Mouse (Mus musculus): ENCODE data around the gene Zfp512b. TPM values are rescaled to one million over a fixed set of nuclear protein-coding genes. Genes with fewer than 3 reads are reported as not detected.
A peak's percentile ranks its signal among the peaks of the same experiment; 100 is the strongest.

The Zfp512b gene
- total RNA-seq, 2 experiments from 2014 or later, result 9.7 to 10.8 TPM

DNA sequence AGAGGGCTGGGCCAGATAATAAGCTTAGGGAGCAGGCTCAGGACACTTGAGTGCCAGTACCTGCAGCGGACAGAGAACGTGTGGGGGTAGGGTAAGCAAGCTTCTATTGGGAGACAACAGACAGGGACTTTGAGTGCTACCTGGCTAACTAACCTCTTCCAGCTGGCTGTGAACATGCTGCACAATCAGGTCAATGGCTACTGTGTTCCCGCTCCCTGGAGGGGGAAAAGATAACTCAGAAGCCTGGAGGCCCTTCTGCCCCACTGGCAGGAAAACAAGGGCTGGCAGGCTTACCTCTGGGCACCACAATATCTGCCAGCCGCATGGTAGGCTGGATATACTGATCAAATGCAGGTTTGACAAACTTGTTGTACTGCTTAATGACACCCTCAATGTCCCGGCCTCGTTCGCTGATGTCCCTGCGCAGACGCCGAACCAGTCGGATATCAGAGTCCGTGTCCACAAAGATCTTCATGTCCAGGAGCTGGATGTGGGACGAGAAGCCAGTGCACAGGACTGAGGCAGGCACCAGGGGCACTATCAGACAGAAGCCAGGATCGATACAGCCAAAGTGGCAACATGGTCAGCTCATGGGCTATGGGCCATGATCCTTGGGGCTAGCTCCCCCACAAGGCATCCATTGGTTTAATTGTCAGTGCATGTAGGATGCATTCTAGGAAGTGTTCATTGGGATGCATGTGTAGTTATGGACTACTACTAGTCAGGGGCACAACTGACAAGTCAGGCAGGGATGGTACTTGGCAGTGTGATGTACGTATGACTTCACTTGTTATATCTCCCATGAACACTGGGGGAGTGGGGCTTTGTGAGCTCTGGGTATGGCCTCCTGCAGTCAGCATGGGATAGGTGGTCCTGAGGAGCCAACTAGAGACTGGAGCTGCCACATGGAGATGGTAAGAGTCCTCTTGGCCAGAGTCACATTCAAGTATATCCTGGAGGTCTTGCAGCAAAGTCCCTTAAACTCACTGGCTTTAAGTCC lies 19.4 kb downstream of the Zfp512b start:
- DNase-seq, result peak; percentile 53 to 75

DNA sequence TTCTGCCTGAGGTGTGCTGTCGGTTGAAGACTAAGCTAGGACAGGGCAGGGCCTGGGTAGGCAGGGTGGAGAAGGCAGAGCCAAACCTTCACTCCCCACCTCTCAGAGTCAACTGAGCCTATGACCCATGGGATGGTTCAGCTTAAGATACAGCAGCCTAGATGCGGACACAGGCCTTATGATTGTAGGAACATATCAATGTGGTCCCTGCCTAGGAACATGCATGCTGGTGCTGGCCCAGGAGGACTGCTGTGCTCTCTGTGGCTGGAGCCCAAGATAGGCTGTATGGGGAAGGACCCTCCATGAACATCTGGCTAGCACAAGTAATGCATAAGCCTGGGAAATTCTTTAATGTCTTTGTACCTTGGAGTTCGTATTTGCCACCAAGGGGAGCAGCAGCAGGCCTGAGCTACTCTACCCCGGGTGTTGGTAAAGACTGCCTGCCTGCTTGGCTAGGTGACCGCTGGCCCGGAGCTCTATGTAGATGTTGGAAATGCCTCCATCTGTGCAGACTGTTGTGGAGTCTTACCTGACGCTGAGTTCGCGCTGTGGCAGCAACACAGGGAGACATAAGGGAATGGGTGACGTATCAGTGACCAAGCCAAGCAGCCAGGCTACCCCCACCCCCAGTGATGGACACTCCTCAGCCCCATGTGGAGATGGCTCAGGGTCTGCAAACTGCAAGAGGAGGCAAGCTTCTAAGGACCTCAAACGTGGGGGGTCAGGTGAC lies 20.5 kb downstream of the Zfp512b start:
- DNase-seq, result no peak

GRCm38 (mm10) chr2:181570921-181571595 lies 21.5 kb downstream of the Zfp512b start:
- DNase-seq, result no peak

- no peak for DNase-seq
Observed at GRCm38 (mm10) chr2:181570375-181570774, 22.2 kb downstream of the Zfp512b start.

DNA sequence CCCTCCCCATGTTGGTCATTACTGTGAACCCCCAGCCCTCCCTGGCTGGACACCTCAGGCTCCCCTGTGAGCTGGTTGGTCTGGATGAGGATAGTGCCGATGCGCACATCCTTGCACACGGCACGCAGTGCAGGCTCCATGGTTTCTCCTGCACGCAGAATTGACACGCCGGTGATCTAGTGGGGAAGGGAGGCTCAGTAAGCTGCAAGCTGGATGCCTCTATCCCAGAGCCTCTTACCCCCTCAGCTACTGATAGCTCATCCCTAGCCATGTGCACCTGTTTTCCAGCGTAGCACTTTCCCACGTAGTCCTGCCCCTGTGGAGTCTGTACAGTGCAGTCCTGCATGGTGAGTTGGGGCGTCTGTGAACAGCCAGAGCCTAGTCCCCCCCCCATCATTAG lies 22.7 kb downstream of the Zfp512b start:
- no peak for DNase-seq

GRCm38 (mm10) chr2:181568272-181569008 lies 24.2 kb downstream of the Zfp512b start:
- DNase-seq, result peak; percentile 45 to 81

GRCm38 (mm10) chr2:181567338-181567737 lies 25.3 kb downstream of the Zfp512b start:
- DNase-seq, result no peak

DNA sequence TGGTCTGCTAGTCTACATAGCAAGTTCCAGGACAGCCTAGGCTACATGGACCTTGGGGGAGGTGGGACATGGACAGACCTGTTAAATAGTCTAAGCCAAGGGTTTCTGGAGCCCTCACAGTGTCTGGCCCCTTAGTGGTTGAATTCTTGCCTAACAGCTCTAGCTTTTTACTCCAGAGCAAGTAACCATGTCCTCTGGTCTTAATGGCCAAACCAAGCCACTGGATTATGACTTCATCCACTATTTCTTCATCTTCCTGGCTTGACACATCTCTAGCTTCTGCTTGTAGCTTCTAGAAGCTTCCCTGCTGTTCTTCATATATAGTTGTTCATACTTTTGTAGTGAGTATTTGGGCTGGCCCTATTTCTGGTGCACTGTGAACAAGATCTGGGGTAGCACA lies 38.8 kb downstream of the Zfp512b start:
- DNase-seq, result no peak

GRCm38 (mm10) chr2:181550233-181550632 lies 42.4 kb downstream of the Zfp512b start:
- no peak for DNase-seq

- no peak for DNase-seq
Observed at GRCm38 (mm10) chr2:181548682-181549081, 43.9 kb downstream of the Zfp512b start.

GRCm38 (mm10) chr2:181548227-181548626 lies 44.4 kb downstream of the Zfp512b start:
- no peak for DNase-seq

- no peak for DNase-seq
Observed at GRCm38 (mm10) chr2:181546142-181546541, 46.5 kb downstream of the Zfp512b start.

GRCm38 (mm10) chr2:181541761-181542380 lies 50.7 kb downstream of the Zfp512b start:
- DNase-seq, result no peak

- peak; percentile 43 to 44 for DNase-seq
Observed at GRCm38 (mm10) chr2:181537444-181538047, 55.1 kb downstream of the Zfp512b start.

DNA sequence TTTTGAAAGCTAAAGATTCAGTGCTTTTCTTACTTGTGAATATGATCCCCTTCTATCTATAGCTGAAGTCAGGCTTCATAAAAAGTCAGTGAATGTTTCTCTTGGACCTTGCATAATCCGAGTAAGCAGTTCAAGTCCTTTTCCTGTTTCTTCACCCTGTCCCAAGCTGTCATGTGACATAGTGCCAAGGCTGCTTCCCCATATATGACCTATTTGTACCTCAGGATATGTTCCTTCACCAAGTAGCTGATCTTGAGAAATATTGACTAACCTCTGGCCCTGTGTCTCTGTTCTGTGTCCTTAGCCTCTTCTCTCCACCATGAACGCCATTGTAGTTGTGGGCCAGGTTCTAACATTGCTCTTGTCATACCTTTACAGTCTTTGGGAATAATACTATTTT lies 56.2 kb downstream of the Zfp512b start:
- peak in 1 of 2 experiments; percentile 56 for DNase-seq

- DNase-seq, result no peak
Observed at GRCm38 (mm10) chr2:181532589-181532988, 60.0 kb downstream of the Zfp512b start.

Data from heart, adult 18-20 months (tissue).